Mouse (Mus musculus): ENCODE measurements around the gene Lrp6.

Lrp6 gene

DNA sequence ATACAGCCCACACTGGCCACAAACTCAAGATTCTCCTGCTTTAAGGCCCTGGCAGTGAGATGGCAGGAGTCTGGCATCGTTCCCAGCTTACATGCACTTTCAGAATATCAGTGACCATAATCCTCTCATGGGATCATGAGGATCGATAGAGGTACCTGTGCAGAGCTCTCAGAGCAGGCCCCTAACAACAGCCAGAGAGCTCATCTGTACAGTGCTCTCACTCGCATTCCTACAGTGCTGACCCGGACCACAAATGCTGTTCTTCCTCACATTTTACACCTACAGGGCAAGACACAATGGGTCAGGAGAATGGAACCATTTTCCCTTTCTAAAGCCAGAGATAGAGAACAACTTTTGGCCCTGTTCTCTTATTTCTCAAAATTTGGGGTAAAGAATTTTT is 77.6 kb downstream of the Lrp6 start:
- no peak for DNase-seq

DNA sequence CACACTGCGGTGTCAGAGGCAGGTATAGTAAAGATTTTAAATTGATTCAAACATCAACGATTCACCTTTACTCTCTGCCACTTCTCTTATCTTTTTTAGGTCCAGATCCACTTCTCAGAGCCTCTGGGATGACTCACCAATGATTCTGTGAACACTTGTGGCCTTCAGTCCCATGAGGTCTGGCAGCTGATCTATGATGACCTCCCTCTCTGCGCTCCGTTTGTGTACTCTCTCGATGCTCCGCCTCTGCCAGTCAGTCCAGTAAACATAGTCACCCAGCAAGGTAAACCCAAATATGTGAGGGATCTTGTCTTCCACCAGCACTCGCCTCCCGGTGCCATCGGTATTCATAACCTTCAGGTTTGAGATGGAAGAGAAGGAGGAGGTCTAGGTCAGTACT is 80.4 kb downstream of the Lrp6 start:
- no peak for DNase-seq

DNA sequence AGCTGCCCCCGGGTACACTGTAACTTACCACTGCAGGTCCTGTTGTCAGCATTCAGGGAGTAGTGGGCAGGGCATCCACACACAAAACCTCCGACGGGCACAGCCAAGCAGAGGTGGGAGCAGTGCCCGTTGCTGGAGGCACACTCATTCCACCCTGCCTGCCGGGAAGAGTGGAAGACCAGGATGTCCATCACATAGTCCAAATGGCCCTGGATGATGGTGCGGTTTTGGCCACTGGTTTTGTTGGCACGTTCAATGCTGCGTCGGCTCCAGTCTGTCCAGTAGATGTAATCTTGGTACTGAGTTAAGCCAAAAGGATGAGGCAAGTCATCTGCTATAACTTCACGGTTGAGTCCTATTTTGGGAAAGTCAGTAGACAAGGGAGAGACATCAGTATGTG is 87.3 kb downstream of the Lrp6 start:
- DNase-seq: no peak

DNA sequence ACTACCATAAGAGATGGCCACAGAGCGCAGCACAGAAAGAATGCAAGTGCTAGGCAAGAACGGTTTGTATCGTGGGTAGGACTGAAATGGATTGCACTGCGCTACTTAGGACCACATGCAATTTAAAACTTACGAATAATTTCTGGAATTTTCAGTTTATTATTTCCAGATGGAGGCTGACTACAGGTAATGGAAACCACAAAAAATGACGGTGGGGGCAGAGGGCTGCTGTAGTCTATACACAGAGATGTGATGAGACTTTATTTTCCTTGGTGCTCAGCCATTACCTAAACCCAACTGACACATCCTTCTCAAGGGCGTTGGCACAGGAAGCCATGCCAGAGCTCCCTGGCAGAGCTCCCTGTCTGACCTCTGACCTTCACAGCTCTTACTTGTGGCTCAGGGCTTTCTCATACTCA is 93.6 kb downstream of the Lrp6 start:
- DNase-seq: peak in 1 of 2 experiments; percentile 38

DNA sequence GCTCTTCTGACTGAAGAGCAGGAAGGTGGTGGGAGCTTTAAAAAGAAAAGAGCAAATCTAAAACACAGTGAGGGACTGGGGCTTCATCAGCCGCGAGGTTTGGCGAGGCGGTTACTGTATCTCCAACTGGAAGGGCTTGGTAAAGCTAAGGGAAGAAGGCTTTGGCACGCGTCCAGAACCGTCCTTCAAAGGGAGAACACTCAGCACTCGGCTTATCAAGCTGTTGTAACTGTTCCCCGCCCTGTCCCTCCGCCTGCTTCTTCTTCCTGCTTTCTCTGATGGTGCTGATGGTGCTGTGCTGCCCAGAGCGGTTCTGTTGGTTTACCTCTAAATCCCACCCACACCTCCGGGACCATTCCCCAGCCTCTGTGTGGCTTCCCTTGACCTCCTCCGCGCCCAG is 95.9 kb downstream of the Lrp6 start:
- peak in 1 of 2 experiments; percentile 42 for DNase-seq

DNA sequence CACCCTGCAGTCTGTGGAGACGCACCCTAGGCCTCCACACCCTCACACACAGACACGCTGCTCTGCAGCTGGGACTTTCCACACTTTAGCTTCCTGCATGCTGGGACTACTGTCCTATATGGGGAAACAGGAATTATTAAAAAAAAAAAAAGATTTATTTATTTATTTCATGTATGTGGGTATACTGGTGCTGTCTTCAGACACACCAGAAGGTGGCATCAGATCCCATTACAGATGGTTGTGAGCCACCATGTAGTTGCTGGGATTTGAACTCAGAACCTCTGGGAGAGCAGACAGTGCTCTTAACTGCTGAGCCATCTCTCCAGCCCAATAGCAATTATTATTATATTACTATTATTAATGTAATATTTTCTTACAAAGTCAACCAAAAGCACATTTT is 97.5 kb downstream of the Lrp6 start:
- no peak for DNase-seq

DNA sequence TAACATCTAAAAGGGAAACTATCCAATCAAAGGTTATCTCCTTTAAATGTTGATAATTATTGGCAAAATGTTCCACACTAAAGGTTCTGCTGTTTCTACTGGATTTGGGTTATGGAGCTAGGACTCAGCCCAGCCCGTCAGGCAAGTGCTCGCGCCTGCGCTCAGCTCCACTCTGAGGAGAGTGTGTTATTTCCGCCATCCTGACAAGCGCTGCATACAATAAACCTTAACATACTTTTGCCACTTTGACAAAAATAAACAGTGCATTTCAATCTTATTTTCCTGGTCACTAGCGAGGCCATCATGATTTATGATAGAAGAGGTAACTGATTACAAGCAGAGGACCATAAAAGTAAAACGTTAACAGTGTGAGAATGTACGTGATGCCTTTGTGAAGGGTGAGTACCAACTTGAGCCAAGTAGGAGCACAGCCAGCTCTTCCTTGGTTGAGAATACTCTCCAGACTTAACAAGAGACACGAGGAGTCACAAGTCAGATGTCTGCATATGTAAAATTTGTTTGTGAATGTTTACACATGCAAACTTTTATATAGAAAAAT is 100.0 kb downstream of the Lrp6 start:
- DNase-seq: no peak

DNA sequence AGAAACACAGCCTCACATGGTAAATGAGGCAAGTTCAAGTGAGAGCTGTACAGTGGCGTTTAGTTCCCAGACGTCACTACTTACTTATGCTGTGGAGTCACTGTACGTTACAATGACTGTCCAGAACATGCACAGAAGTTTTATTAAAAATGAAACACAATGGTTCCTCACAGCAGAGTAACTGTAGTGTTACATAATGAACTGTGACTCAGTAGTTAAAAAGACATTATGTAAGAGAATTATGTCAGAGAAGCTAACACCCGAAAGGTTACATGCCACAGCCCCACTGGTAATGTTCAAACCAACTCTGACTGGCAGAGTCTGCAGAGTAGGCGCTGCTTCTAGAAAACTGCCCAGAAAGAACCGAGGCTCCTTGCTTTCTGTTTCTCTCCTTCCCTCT is 105.6 kb downstream of the Lrp6 start:
- DNase-seq: no peak

DNA sequence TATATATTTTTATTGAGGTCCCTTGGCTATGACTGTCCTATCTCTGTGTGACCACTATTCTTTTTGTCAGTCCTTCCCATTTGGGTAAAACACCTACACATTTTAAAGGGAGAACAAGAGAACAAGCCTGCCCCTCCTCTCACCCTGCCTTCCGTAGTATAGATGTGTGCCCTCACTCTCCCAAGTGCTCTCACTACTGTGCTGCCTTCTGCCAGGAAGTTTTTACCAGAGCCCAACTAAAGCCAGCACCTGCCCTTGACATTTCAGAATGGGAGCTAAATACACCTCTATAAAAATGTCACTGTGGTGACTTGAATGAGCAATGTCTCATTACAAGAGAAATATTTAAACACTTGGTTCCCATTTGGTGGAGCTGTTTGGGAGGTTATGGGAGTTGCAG is 108.4 kb downstream of the Lrp6 start:
- no peak for DNase-seq

DNA sequence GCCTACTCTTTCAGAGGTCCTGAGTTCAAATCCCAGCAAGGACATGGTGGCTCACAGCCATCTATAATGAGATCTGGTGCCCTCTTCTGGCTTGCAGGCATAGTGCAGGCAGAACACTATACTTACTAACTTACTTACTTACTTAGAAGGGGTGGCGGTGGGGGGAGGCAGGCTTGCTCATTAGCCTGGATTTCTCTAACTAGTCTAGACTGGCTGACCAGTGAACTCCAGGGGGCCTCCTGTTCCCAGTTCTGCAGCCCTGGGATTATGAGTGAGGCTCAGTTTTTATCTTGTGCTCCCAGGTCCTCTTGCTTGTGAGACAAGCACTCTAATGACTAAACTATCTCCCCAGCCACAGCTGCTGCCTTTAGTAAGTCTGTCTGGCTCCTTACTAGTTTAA is 112.7 kb downstream of the Lrp6 start:
- DNase-seq: peak in 1 of 2 experiments; percentile 52

DNA sequence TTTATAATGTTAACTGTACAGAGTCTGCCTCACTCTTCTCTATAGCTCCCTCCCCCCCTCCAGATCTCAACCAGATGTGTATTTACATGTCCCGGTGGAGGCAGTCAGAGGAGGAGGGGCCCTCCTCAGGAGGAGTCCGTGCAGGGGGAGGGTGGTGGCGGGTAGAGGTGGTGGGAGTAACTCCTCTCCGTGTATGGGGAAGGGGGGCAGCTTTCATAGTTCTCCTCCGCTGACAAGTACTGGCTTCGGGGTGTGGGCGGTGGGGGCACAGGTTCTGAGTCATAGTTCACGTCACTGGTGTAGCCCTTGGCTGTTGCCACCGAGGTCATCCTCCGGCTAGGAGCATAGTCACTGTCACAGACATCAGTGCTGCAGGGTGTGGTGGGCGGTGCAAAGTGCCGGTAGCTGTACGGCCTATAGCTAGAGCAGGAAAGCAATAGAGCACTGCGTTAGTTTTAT is 116.1 kb downstream of the Lrp6 start:
- no peak for DNase-seq

DNA sequence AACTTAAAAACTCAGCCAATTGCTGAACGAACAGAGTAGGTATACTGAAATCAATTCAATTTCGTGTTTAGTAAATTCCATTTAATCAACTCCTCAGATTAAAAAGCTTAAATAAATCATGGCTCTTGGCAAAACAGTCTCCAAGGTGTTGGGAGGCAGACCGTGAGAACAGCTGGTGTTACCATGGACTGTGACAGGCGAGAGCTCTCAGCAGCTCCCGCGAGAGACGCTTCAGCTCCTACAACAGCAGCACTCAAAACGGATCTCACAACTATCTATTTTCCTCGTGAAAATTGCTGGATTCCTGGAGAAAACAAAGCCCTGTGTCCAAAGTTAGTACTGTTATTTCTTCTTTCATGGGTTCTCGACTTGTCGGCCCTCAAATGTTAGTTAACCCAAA is 116.8 kb downstream of the Lrp6 start:
- DNase-seq: no peak

DNA sequence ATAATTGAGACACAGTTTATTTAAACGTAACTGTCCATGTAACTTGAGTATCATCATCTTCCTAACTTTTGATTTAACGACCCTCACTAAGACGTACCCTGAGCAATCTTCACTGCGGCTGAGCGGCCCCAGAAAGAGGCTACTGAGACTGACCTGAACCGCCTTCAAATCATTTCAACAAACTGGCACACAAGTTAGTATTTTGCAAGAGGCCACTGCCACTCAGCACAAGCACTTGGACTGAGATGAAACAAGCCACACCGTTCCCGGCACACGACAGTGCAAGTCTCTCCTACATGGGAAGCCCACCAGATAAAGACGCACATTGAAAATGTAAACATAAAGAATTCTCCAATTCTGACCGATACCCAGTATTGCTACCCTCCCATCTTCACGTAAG is 118.3 kb downstream of the Lrp6 start:
- no peak for DNase-seq

DNA sequence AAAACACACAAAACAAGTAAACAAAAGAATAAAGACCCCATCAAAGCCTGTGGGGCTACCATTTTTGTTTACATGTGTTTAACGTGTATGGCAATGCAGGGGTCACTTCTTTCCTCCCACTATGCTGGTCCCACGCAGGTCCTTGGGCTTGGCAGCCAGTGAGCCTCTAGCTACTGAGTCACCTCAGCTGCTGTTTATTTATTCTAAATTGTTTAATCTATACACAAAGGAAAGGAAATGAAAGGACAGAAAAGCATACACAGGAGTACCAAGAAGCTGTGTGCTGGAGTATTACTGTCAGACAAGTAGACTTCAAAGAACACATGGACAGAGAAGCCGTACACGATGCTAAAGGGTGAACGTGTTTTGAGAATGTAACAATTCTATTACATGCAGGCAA is 122.8 kb downstream of the Lrp6 start:
- DNase-seq: no peak

DNA sequence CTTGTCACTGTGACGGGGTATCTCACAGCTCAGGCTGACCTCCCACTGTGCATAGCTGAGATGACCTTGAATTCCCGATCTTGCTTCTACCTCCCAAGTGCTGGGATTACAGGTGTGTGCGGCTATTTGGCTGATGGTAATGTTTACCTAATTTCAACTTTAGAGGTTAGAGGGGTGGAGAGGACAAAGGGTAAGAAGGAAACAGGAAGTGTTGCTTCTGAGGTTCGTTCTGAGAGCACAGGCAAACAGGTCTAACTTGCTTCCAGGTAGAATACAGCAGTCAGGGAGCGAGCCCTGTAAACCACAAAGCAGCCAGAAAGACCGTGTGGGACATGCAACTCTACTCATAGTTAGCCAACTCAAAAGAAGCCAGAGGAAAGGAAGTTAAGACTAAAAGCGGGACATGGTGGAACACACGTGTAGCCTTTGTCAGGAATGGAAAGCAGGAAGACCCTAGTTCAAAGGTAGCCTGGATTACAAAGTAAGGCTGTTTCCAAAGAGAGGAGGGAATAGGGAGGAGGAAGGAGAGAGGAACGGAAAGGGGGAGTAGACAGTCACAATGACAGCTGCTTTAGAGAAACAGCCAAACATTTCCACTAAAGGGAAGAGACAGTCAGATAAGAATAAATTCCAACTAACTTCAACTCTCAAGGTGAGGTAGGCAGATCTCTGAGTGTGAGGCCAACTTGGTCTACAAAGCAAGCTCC is 123.4 kb downstream of the Lrp6 start:
- peak; percentile 35 to 73 for DNase-seq

DNA sequence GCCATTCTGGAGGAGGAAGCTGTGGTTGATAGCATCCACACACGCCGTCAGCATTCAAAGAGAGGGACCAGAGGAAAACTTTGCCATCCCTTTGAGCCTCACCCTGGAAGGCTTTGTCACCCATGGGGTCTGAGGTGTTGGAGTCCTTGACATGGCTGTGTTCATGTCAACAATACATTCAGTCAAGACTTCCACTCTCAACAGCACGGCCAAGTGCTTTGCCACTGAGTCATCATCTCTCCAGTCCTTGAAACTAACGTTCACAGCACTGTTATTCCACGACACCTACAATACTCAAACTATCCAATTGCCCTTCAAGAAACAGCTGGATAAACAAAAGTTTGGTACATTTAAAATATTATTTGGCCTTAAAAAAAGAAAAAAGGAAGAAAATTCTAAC is 124.5 kb downstream of the Lrp6 start:
- DNase-seq: no peak

DNA sequence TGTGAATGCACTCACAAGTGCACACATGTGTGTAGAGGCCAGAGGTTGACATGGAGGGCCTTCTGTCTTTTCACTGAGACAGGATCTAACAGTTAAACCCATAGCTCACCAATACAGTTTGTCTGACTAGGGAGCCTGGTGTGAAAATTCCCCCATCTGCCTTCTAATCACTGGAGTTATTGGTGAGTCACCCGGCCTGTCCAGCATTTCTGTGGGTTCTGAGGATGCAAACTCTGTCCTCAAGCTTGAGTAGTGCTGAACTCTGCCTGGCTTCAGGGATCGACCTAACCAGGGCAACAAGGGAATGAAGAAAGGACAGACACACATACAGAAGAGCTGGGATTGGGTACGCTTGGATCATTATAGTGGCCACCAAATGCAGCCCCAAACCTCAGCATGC is 125.0 kb downstream of the Lrp6 start:
- no peak for DNase-seq

DNA sequence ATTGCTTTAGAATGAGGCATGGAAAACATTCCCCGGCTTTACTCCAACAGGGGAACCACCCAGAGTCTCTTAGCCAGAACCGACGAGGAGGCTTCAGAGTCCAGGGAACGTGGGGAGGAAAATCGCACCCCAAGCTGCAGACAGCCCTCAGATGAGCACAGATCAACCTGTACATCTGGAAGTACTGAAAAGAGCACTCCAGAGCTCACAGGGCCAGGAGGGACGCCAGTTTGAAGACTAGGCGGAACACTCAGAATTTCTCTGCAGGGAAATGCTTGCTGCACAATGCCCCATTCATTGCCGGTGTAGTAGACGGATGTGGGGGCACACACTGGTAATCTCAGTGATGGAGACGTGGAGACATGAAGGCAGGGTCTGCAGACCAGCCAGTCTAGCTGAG is 126.7 kb downstream of the Lrp6 start:
- no peak for DNase-seq

DNA sequence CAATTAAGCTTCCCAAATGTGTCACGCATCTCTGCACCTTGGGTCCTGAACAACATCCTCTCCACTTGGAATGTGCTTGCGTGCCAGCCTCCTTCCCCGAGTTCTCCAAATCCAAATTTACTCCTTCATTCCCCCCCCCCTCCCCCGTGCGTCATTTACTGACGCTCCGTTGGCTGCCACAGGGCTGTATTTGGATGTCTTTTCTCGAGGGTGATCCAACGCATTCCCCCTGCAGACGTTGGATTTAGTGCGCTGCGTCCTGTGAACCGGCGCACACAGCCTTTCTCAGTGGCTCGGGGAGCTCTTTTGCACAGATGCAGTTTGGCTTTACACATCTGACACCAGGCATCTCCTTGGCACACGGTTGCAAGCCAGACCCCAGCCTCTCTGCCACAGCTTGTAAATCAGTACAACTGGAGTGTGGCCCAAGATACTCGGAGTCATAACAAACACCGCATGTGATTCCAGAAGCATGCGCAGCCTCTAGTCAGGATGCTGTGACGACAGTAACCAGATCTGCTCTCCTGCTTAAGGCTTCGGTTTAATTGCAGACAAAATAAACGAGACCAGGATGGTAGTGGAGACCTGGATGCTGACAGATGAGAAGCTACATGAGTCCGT is 127.3 kb downstream of the Lrp6 start:
- no peak for DNase-seq

DNA sequence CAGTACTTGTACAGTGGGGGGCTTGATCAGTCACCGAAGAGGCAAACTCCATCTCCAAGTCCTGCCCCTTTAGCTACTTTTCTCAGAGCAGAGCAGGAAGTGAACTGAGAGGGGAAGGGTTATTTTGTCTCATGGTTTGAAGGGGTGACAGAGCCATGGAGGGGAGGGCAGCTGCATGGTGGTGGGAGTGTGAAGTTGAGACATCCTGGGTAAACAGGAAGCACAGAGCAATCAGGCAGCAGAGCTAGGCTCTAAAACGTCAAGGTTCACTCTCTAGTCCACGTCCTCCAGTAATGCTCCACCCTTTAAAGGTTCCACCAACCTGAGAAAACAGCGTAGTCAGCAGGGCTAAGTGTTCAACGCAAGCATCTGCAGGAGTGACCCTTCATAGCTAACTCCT is 129.8 kb downstream of the Lrp6 start:
- no peak for DNase-seq

DNA sequence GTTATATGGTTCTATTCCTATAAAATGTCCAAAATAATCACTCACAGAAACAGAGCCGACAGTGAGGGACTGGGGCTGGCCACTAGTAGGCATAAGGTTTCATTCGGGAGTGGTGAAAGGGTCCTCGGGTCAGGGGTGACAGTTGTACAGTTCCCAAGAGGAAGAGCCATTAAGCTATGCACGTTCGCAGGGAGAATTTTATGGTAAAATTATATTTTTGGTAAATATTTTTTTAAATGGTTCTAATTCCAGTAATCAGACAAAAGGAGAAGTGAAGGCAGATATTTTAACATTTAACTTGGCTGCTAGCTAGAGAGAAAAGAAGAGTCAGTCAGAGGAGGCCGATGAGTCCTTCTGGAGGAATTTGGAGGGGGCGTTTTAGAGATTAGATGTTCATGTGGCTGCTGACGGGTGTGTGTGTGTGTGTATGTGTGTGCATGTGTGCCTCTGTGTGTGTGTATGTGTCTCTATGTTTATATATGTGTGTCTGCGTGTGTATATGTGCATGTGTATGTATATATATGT is 131.8 kb downstream of the Lrp6 start:
- no peak for DNase-seq

DNA sequence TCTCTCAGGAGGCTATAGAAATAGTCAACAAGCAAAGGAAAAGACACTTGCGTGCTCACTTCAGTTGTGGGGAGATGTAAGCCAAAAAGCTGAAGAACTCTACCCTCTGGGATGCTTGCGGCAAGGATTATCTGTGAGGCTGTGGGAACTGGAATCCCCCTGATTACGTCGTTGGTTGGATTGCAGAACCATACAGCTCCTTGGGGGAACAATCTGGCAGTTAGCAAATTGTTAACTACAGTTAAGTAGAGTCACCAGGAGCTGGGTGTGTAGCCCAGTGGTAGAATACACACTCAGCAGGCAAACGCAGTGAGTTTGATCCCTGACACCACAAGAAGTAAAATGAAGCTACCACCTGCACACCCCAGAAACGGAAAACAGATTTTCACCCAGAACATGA is 132.7 kb downstream of the Lrp6 start:
- DNase-seq: no peak

DNA sequence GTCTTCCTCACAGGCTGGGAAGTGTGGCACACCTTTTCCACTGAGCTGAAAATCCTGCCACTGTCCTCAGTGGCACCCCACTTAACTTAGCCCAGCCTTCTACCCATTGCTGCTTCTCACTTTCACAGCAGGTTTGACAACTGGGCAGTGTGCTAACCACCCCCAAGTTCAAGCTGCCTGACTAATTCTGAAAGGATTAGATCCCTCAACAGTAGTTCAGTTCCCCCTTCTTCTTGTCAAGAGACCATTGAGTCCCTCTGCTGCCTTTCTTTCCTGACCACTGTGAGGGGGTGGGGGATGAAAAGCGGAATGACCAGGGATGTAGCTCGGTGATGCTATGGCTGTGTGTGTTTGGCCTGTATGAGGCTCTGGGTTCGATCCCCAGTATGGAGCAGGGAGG is 133.5 kb downstream of the Lrp6 start:
- no peak for DNase-seq

DNA sequence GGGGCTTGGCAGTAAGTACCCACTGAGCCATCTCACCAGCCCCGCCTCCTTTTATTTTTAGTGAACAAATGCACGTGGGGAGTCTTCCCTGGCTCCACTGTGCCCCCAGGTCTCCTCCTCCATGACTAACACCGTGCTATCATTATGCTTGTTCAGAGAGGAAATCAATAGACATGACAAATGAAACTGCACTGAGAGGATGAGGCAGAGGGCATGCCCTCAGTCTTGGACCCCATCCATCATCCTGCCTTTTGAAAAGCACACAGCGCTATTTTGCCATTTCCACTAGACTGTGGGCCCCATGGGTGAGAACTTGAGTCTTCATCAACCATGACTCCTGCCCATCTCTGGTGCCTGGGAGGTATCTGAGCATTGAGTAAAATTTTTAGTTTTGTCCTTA is 135.2 kb downstream of the Lrp6 start:
- DNase-seq: no peak
